Mouse (Mus musculus) hindbrain, embryonic 15.5 days (tissue): ENCODE measurements around the gene Fam19a3. TPM values are rescaled to one million over a fixed set of nuclear protein-coding genes. Genes with fewer than 3 reads are reported as not detected.
A peak's percentile ranks its signal among the peaks of the same experiment; 100 is the strongest.

ENCODE experiments used
- ATAC-seq: fragments of 200-750 bp; cut with Nextera tagmentation; 2 replicates; pipeline ENCODE4 v1.8.0; 2017; ENCODE audit warnings: low read depth, moderate number of reproducible peaks, moderate TSS enrichment; ENCODE audit not compliant: low FRiP score
- H3K27ac ChIP-seq: fragments of 300-500 bp; sonication (generic); replicated peaks from 2 replicates; pipeline ENCODE4 v1.5.1; 2015; ENCODE audit warnings: mild to moderate bottlenecking, inconsistent platforms
- H3K27me3 ChIP-seq: fragments of 300-500 bp; sonication (generic); 2 replicates; pipeline ENCODE4 v1.6.1; 2015; ENCODE audit warnings: control low read depth, inconsistent platforms
- H3K36me3 ChIP-seq: fragments of 300-500 bp; sonication (generic); 2 replicates; pipeline ENCODE4 v1.6.1; 2015; ENCODE audit warnings: control low read depth, inconsistent platforms
- H3K4me1 ChIP-seq: fragments of 300-500 bp; sonication (generic); replicated peaks from 2 replicates; pipeline ENCODE4 v1.6.1; 2015; ENCODE audit warnings: control low read depth, inconsistent platforms
- H3K4me2 ChIP-seq: fragments of 300-500 bp; sonication (generic); 2 replicates; pipeline ENCODE4 v1.6.1; 2015; ENCODE audit warnings: moderate library complexity, mild to moderate bottlenecking, inconsistent platforms
- H3K4me3 ChIP-seq: fragments of 300-500 bp; sonication (generic); 2 replicates; pipeline ENCODE4 v1.5.1; 2015; ENCODE audit warnings: mild to moderate bottlenecking, inconsistent platforms
- H3K9ac ChIP-seq: fragments of 300-500 bp; sonication (generic); 2 replicates; pipeline ENCODE4 v1.6.1; 2015; ENCODE audit warnings: inconsistent platforms
- H3K9me3 ChIP-seq: fragments of 300-500 bp; sonication (generic); 2 replicates; pipeline ENCODE4 v1.6.1; 2016; ENCODE audit warnings: control low read depth, inconsistent platforms
- WGBS: fragments of 180-500 bp; shearing (Covaris S2); methylation state at CpG from one replicate; pipeline ENCODE4 v1.1.7; 2015; 5-methylcytosine and 5-hydroxymethylcytosine counted together
- polyA plus RNA-seq: library from polyadenylated mRNA; unstranded; fragments of >200 nt; fragmentation: Nextera tagmentation; extraction: Ambion mirVana; gene quantifications from 2 replicates; pipeline ENCODE4 v1.2.1, GENCODE M21; 2015

The Fam19a3 gene
- polyA plus RNA-seq, 1 experiment from 2014 or later: not detected

- Histone ChIP-seq H3K27ac (no peak overlapping the region), H3K4me1 (no peaks in the 10 kb centered on the region), H3K27me3 (no peaks in the 10 kb centered on the region), H3K4me2 (no peak overlapping the region), H3K9ac (no peak overlapping the region), H3K9me3 (no peaks in the 10 kb centered on the region), H3K4me3 (no peak overlapping the region), H3K36me3 (no peaks in the 10 kb centered on the region)
- no peak for ATAC-seq
- 83% methylated on average over 9 of the region's 9 CpGs for WGBS
Observed at GRCm38 (mm10) chr3:104805539-104805938, 23.9 kb upstream of the Fam19a3 start.

- no peak overlapping the region for H3K27ac ChIP-seq
- no peaks in the 10 kb centered on the region for H3K36me3 ChIP-seq
- no peak overlapping the region for H3K4me2 ChIP-seq
- H3K27me3 ChIP-seq: no peaks in the 10 kb centered on the region
- H3K9ac ChIP-seq: no peak overlapping the region
- WGBS: 93% methylated on average over 10 of the region's 10 CpGs
- H3K4me3 ChIP-seq: no peak overlapping the region
- no peak for ATAC-seq
- H3K9me3 ChIP-seq: no peaks in the 10 kb centered on the region
- no peaks in the 10 kb centered on the region for H3K4me1 ChIP-seq
Observed at GRCm38 (mm10) chr3:104804312-104804711, 22.7 kb upstream of the Fam19a3 start.

GRCm38 (mm10) chr3:104801481-104801880 is 19.8 kb upstream of the Fam19a3 start:
- no peak overlapping the region for H3K27ac ChIP-seq
- H3K4me2 ChIP-seq: no peak overlapping the region
- no peak for ATAC-seq
- no peaks in the 10 kb centered on the region for H3K36me3 ChIP-seq
- H3K9ac ChIP-seq: no peak overlapping the region
- no peaks in the 10 kb centered on the region for H3K9me3 ChIP-seq
- no peaks in the 10 kb centered on the region for H3K4me1 ChIP-seq
- no peak overlapping the region for H3K4me3 ChIP-seq
- 89% methylated on average over 6 of the region's 6 CpGs for WGBS
- no peaks in the 10 kb centered on the region for H3K27me3 ChIP-seq

- Histone ChIP-seq H3K27ac (no peak overlapping the region), H3K9me3 (no peaks in the 10 kb centered on the region), H3K4me2 (no peak overlapping the region), H3K36me3 (0 out of 2 replicates have a peak, but pooled peaks cover 3% of the 10 kb centered on the region), H3K4me1 (peaks cover 4% of the 10 kb centered on the region; the same call in 1 of the 2 replicates), H3K27me3 (no peaks in the 10 kb centered on the region), H3K9ac (no peak overlapping the region), H3K4me3 (no peak overlapping the region)
- no peak for ATAC-seq
- WGBS: 96% methylated on average over 11 of the region's 11 CpGs
Observed at GRCm38 (mm10) chr3:104800681-104801080, 19.0 kb upstream of the Fam19a3 start.

GRCm38 (mm10) chr3:104796430-104797082 is 14.9 kb upstream of the Fam19a3 start:
- Histone ChIP-seq H3K27me3 (no peaks in the 10 kb centered on the region), H3K4me3 (no peak overlapping the region), H3K36me3 (0 out of 2 replicates have a peak, but pooled peaks cover 7% of the 10 kb centered on the region), H3K27ac (no peak overlapping the region), H3K4me1 (peaks cover 28% of the 10 kb centered on the region; the same call in 1 of the 2 replicates), H3K4me2 (no peak overlapping the region), H3K9ac (no peak overlapping the region), H3K9me3 (no peaks in the 10 kb centered on the region)
- WGBS: 87% methylated on average over 15 of the region's 15 CpGs
- ATAC-seq: no peak

GRCm38 (mm10) chr3:104795661-104796340 is 14.2 kb upstream of the Fam19a3 start:
- H3K4me2 ChIP-seq: no peak overlapping the region
- 0 out of 2 replicates have a peak overlapping the region, but pooled peaks have one; percentile 15 for H3K27ac ChIP-seq
- H3K4me3 ChIP-seq: no peak overlapping the region
- no peak overlapping the region for H3K9ac ChIP-seq
- 71% methylated on average over 15 of the region's 15 CpGs for WGBS
- H3K9me3 ChIP-seq: no peaks in the 10 kb centered on the region
- no peaks in the 10 kb centered on the region for H3K27me3 ChIP-seq
- ATAC-seq: no peak
- H3K4me1 ChIP-seq: peaks cover 28% of the 10 kb centered on the region
- 0 out of 2 replicates have a peak, but pooled peaks cover 7% of the 10 kb centered on the region for H3K36me3 ChIP-seq

GRCm38 (mm10) chr3:104794953-104795470 is 13.4 kb upstream of the Fam19a3 start:
- Histone ChIP-seq H3K27me3 (0 out of 2 replicates have a peak, but pooled peaks cover 3% of the 10 kb centered on the region), H3K36me3 (0 out of 2 replicates have a peak, but pooled peaks cover 7% of the 10 kb centered on the region), H3K9ac (no peak overlapping the region), H3K4me2 (no peak overlapping the region), H3K9me3 (no peaks in the 10 kb centered on the region), H3K4me3 (no peak overlapping the region), H3K4me1 (peaks cover 35% of the 10 kb centered on the region), H3K27ac (peak overlapping the region; percentile 34; the same call in 1 of the 2 replicates)
- ATAC-seq: no peak
- 77% methylated on average over 12 of the region's 12 CpGs for WGBS

- Histone ChIP-seq H3K27me3 (0 out of 2 replicates have a peak, but pooled peaks cover 4% of the 10 kb centered on the region), H3K4me3 (no peak overlapping the region), H3K4me1 (peaks cover 43% of the 10 kb centered on the region), H3K9ac (no peak overlapping the region), H3K4me2 (no peak overlapping the region), H3K27ac (peak overlapping the region; percentile 57), H3K36me3 (0 out of 2 replicates have a peak, but pooled peaks cover 7% of the 10 kb centered on the region), H3K9me3 (no peaks in the 10 kb centered on the region)
- ATAC-seq: peak; percentile 90
- WGBS: 51% methylated on average over 20 of the region's 20 CpGs
Observed at GRCm38 (mm10) chr3:104793871-104794828, 12.5 kb upstream of the Fam19a3 start.

GRCm38 (mm10) chr3:104792360-104793270 is 11.0 kb upstream of the Fam19a3 start:
- Histone ChIP-seq H3K27ac (no peak overlapping the region), H3K9ac (no peak overlapping the region), H3K4me2 (no peak overlapping the region), H3K4me1 (peaks cover 52% of the 10 kb centered on the region), H3K4me3 (no peak overlapping the region), H3K9me3 (no peaks in the 10 kb centered on the region), H3K36me3 (0 out of 2 replicates have a peak, but pooled peaks cover 7% of the 10 kb centered on the region), H3K27me3 (peaks cover 4% of the 10 kb centered on the region; the same call in 1 of the 2 replicates)
- no peak for ATAC-seq
- 73% methylated on average over 15 of the region's 15 CpGs for WGBS

GRCm38 (mm10) chr3:104791671-104792070 is 10.0 kb upstream of the Fam19a3 start:
- Histone ChIP-seq H3K9me3 (no peaks in the 10 kb centered on the region), H3K4me3 (no peak overlapping the region), H3K27me3 (peaks cover 4% of the 10 kb centered on the region; the same call in 1 of the 2 replicates), H3K36me3 (0 out of 2 replicates have a peak, but pooled peaks cover 7% of the 10 kb centered on the region), H3K4me2 (no peak overlapping the region), H3K4me1 (peaks cover 52% of the 10 kb centered on the region), H3K27ac (no peak overlapping the region), H3K9ac (no peak overlapping the region)
- 93% methylated on average over 8 of the region's 8 CpGs for WGBS
- no peak for ATAC-seq
